Mouse (Mus musculus) limb, embryonic 10.5 days (tissue): ENCODE data around the gene Wwox. TPM values are rescaled to one million over a fixed set of nuclear protein-coding genes. Genes with fewer than 3 reads are reported as not detected.

ENCODE experiments used
- DNase-seq: peaks from one replicate; pipeline ENCODE4 v3.0.0-alpha.2; 2017; ENCODE audit warnings: low spot score
- H3K27ac ChIP-seq: fragments of 300-500 bp; sonication (generic); 2 replicates; pipeline ENCODE4 v1.5.1; 2016; ENCODE audit warnings: mild to moderate bottlenecking
- H3K27me3 ChIP-seq: fragments of 300-500 bp; sonication (generic); 2 replicates; pipeline ENCODE4 v1.6.1; 2016; ENCODE audit warnings: low read depth, mild to moderate bottlenecking; ENCODE audit not compliant: poor library complexity, severe bottlenecking
- H3K36me3 ChIP-seq: fragments of 300-500 bp; sonication (generic); 2 replicates; pipeline ENCODE4 v1.6.1; 2016; ENCODE audit warnings: mild to moderate bottlenecking, moderate library complexity
- H3K4me1 ChIP-seq: fragments of 300-500 bp; sonication (generic); 2 replicates; pipeline ENCODE4 v1.6.1; 2016
- H3K4me3 ChIP-seq: fragments of 300-500 bp; sonication (generic); 2 replicates; pipeline ENCODE4 v1.5.1; 2016; ENCODE audit warnings: mild to moderate bottlenecking, moderate library complexity
- H3K9me3 ChIP-seq: fragments of 300-500 bp; sonication (generic); replicated peaks from 2 replicates; pipeline ENCODE4 v1.6.1; 2016; ENCODE audit warnings: mild to moderate bottlenecking
- WGBS: fragments of 180-500 bp; shearing (Covaris S2); methylation state at CpG from one replicate; pipeline ENCODE4 v1.1.7; 2016; 5-methylcytosine and 5-hydroxymethylcytosine counted together
- polyA plus RNA-seq: library from polyadenylated mRNA; unstranded; fragments of >200 nt; fragmentation: Nextera tagmentation; extraction: Ambion mirVana; gene quantifications from 2 replicates; pipeline ENCODE4 v1.2.1, GENCODE M21; 2016

The Wwox gene
- polyA plus RNA-seq, 1 experiment from 2014 or later, result 8.6 TPM

DNA sequence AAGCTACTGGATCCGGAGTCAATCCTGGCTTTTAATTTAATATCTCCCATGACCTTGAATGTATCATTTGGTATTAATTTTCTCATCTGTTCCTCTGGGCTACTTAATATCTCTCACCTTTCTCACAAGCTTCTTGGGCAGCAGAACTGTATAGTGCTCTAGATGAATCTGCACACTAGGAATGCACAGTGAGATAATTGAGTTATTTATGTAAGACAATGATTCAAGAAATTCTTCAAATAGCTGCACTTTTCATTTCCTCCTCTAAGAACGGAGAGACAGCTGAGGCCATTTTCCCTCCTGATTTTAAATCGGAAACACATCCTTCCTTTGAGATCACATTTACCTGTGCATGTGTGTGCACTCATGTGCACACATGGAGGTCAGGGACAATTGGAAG, 669.9 kb downstream of the Wwox start:
- no peak overlapping the region for H3K4me3 ChIP-seq
- no peaks in the 10 kb centered on the region for H3K9me3 ChIP-seq
- no peak overlapping the region for H3K27ac ChIP-seq
- no peaks in the 10 kb centered on the region for H3K27me3 ChIP-seq
- H3K36me3 ChIP-seq, result no peaks in the 10 kb centered on the region
- 83% methylated on average over 3 of the region's 3 CpGs for WGBS
- no peak for DNase-seq
- peaks cover 17% of the 10 kb centered on the region for H3K4me1 ChIP-seq

DNA sequence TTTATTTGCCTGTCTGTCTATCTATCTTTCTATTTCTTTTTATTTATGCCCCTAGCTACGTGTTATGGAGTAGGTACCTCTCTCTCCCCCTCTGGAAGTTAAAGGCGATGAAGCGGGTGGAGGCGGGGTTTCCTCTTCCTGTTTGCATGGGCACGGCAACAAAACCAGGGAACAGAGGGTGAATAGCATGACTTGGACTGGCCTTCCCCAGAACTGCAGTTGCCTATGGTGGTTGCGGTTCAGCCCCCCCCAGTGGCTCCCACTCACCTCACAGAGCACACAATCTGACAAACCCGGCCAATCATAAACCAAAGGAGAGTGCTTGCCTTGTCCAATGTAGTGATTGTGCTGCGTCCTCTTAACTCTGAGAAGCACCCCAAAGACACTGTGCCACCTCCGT, 671.0 kb downstream of the Wwox start:
- Histone ChIP-seq H3K27me3 (no peaks in the 10 kb centered on the region), H3K27ac (no peak overlapping the region), H3K9me3 (no peaks in the 10 kb centered on the region), H3K4me3 (no peak overlapping the region), H3K36me3 (no peaks in the 10 kb centered on the region), H3K4me1 (peaks cover 20% of the 10 kb centered on the region)
- 88% methylated on average over 9 of the region's 9 CpGs for WGBS
- DNase-seq, result no peak

DNA sequence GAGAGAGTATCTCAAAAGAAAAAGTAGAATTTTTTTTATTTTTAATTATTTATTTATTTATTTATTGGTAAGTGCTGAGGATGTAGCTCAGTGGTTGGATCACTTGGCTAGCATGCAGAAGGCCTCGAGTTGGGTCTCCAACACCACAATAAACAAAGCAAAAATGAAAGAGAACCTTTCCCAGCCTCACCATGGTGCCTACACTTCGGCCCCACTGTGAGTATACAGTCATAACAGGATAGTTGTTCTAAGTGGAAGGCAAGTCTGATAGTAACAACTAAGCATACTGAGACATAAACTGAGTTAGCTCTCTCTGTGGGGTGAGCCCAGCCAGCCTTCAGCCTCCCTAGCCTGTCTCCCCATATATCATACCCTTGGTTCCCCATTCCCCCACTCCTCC, 672.6 kb downstream of the Wwox start:
- Histone ChIP-seq H3K36me3 (no peaks in the 10 kb centered on the region), H3K4me3 (no peak overlapping the region), H3K4me1 (peaks cover 11% of the 10 kb centered on the region), H3K27me3 (no peaks in the 10 kb centered on the region), H3K27ac (no peak overlapping the region), H3K9me3 (no peaks in the 10 kb centered on the region)
- 89% methylated on average over 2 of the region's 2 CpGs for WGBS
- no peak for DNase-seq

DNA sequence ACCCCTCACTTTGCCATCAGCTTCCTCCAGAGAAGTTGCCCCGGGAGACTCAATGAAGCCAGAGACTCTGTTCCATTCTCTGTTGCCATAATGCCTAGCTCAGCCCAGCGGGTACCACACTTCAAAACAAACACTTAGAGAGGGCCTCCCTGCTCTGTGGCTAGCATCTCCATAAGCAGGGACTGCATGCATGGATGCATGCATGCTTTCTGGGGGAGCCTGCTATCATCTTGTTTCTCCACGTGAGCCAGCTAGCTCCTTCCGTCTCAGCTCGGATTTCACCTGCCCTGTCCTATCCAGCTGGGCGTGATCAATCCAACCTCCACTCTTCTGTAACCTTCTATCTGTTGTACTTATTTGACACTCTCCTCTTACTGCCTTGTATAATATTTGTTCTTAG, 675.0 kb downstream of the Wwox start:
- Histone ChIP-seq H3K27ac (no peak overlapping the region), H3K9me3 (no peaks in the 10 kb centered on the region), H3K27me3 (no peaks in the 10 kb centered on the region), H3K4me1 (peaks cover 8% of the 10 kb centered on the region), H3K36me3 (no peaks in the 10 kb centered on the region), H3K4me3 (no peak overlapping the region)
- DNase-seq, result no peak
- 37% methylated on average over 6 of the region's 6 CpGs for WGBS

DNA sequence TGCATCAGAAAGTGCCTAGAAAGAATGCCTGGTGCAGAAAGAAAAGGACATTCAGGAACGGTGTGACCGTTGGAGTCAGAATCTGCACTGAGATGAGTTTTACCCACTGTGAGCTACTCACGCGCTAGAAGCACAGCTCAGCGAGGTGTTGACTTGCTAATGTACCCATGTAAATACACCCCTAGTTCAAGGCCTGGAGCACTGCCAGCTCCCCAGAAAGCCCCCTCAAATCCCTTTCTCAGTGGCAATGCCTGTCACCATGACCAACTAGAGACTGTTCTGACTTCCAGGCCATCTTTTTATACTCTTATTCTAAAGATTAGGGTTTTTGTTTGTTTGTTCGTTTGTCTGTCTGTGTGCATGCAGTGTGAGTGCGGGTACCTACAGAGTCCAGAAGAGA, 686.6 kb downstream of the Wwox start:
- WGBS, result 83% methylated on average over 7 of the region's 7 CpGs
- no peak for DNase-seq

DNA sequence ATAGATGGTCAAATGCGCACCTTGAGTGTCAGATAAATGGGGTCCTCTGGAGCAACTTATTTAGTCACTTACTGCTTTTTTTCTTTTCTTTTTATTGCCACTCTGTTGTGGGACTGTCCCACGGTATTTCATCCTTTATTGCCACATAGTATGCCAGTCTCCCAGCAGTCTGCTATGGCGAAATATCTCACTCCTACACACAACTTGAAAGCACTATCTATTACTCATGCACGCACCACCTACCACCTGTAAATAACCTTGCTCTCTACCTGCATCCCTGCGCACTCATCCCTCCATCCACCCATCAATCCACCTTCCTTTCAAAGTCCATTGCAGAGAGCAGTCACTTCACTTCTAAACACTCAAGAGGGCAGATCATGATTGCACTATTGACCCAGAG, 687.2 kb downstream of the Wwox start:
- 96% methylated on average over 5 of the region's 5 CpGs for WGBS
- Histone ChIP-seq H3K36me3 (no peaks in the 10 kb centered on the region), H3K4me3 (no peak overlapping the region), H3K27me3 (no peaks in the 10 kb centered on the region), H3K9me3 (no peaks in the 10 kb centered on the region), H3K4me1 (no peaks in the 10 kb centered on the region), H3K27ac (no peak overlapping the region)
- DNase-seq, result no peak

More for the DNA sequence above, 686.6 kb downstream of the Wwox start:
- Histone ChIP-seq H3K27me3 (no peaks in the 10 kb centered on the region), H3K4me1 (no peaks in the 10 kb centered on the region), H3K9me3 (no peaks in the 10 kb centered on the region), H3K27ac (no peak overlapping the region), H3K36me3 (no peaks in the 10 kb centered on the region), H3K4me3 (no peak overlapping the region)

- 91% methylated on average over 4 of the region's 4 CpGs for WGBS
- DNase-seq, result no peak
- Histone ChIP-seq H3K36me3 (no peaks in the 10 kb centered on the region), H3K27me3 (no peaks in the 10 kb centered on the region), H3K9me3 (no peaks in the 10 kb centered on the region), H3K4me3 (no peak overlapping the region), H3K27ac (no peak overlapping the region), H3K4me1 (peaks cover 15% of the 10 kb centered on the region)
Measured at GRCm38 (mm10) chr8:115129307-115129706, 689.9 kb downstream of the Wwox start.

DNA sequence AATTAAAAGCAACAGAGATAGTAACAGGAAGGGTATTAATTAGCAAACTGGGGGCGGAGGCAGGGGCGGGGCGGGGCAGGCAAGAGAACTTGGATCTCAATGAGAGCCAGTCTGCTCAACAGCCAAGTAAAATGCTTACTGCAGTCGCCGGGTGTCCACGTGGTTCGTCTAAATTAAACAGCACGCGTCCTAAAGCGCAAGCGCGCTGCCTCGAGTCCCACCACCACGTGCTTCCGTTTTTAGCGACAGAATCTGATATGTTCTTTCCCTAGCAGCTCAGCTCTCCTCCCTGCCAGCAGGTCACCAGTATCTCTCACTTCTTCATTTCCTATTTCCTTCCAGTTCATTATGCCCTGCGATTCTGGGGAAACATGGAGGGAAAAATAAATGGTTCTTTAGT, 693.7 kb downstream of the Wwox start:
- H3K9me3 ChIP-seq, result no peaks in the 10 kb centered on the region
- H3K27me3 ChIP-seq, result no peaks in the 10 kb centered on the region
- H3K4me3 ChIP-seq, result no peak overlapping the region
- no peak overlapping the region for H3K27ac ChIP-seq
- peaks cover 15% of the 10 kb centered on the region for H3K4me1 ChIP-seq
- H3K36me3 ChIP-seq, result no peaks in the 10 kb centered on the region
- DNase-seq, result no peak
- WGBS, result 74% methylated on average over 17 of the region's 17 CpGs

- WGBS, result 45% methylated on average over 7 of the region's 7 CpGs
- Histone ChIP-seq H3K36me3 (no peaks in the 10 kb centered on the region), H3K9me3 (no peaks in the 10 kb centered on the region), H3K4me1 (peaks cover 15% of the 10 kb centered on the region), H3K27ac (no peak overlapping the region), H3K27me3 (no peaks in the 10 kb centered on the region), H3K4me3 (no peak overlapping the region)
- no peak for DNase-seq
Measured at GRCm38 (mm10) chr8:115133711-115134218, 694.3 kb downstream of the Wwox start.

GRCm38 (mm10) chr8:115136888-115137287, 697.4 kb downstream of the Wwox start:
- no peak for DNase-seq
- Histone ChIP-seq H3K36me3 (no peaks in the 10 kb centered on the region), H3K27ac (no peak overlapping the region), H3K27me3 (no peaks in the 10 kb centered on the region), H3K4me3 (no peak overlapping the region), H3K9me3 (no peaks in the 10 kb centered on the region), H3K4me1 (peaks cover 25% of the 10 kb centered on the region)
- 91% methylated on average over 10 of the region's 10 CpGs for WGBS

DNA sequence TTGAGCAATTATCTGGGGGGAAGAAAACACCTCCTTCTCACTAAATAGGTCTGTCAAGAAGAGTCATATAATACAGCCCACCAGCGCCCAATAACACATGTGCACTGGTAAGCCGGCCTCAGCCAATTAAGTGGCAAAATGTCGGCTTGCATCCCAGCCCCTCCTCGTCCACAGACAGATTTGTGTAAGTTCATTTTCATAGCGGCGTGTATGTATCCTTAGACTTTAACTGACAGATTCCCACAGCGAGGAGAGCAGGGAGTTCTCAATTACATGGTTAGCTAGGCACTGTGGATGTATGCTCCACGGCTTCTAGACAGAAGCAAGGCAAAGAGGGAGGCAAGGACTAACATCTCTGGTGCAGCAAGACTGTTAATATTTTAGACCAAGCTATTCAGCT, 702.2 kb downstream of the Wwox start:
- H3K27ac ChIP-seq, result no peak overlapping the region
- no peak overlapping the region for H3K4me3 ChIP-seq
- no peaks in the 10 kb centered on the region for H3K9me3 ChIP-seq
- 78% methylated on average over 8 of the region's 8 CpGs for WGBS
- H3K27me3 ChIP-seq, result peaks cover 5% of the 10 kb centered on the region; the same call in 1 of the 2 replicates
- no peak for DNase-seq
- peaks cover 32% of the 10 kb centered on the region for H3K4me1 ChIP-seq
- no peaks in the 10 kb centered on the region for H3K36me3 ChIP-seq

DNA sequence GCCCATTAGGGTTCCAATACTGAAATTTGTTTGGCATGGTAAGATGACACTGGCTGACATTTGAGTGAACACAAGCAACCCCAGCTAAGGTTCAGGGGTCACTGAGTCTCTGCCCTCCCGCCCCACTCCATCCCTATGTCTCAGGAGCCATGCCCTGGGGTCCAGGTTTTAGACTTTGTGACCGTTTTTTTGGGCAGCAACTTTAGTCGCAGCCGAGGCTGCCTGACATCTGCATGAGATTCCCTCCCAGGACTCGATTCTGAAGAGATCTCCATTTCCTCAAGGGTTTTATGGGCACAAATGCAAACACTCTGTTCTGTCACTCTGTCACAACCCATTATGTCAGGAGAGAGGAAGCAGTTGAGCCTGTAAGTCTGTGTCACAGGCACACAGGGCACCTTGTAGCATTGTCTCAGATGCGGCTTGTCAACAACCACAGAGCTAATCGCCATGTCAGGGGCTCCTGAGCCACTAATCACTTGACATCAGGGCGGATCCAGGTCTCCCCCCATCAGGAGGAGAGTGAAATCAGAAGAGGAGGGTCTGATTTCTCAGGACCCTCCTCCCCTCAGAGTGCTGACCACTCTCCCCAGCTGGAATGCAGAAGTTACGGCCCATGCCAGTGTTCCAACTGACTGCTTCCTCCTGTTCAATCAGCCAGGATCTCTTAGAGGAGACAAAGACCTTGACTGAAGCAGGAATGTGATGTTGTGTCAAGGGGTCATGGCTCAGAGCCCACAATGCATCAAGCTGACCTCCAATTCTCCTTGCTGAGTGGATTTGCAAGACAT, 704.3 kb downstream of the Wwox start:
- 49% methylated on average over 9 of the region's 9 CpGs for WGBS
- no peak for DNase-seq
- Histone ChIP-seq H3K36me3 (no peaks in the 10 kb centered on the region), H3K27ac (no peak overlapping the region), H3K9me3 (no peaks in the 10 kb centered on the region), H3K4me1 (peaks cover 32% of the 10 kb centered on the region), H3K4me3 (no peak overlapping the region), H3K27me3 (peaks cover 25% of the 10 kb centered on the region)

DNA sequence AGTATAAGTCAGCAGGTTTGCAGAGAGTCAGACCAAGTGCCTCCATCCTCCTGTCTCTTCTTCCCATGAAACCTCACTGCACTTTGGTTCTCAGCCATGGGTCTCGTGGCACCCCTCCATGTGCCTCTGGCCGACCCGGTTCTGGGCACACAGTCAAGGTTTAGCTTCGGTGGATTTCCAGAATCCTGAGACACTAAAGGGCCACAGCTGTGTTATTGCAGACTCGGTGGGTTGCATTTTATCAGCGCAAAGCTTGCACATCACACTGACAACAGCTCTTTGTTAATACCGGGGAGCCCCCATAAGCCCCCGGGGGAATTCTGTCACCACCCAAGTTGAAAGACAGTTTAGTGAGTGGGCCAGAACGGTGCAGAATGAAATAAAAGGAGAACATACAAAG, 707.6 kb downstream of the Wwox start:
- Histone ChIP-seq H3K36me3 (no peaks in the 10 kb centered on the region), H3K27ac (no peak overlapping the region), H3K27me3 (peaks cover 44% of the 10 kb centered on the region), H3K4me1 (peaks cover 40% of the 10 kb centered on the region), H3K4me3 (no peak overlapping the region), H3K9me3 (no peaks in the 10 kb centered on the region)
- 87% methylated on average over 9 of the region's 9 CpGs for WGBS
- DNase-seq, result no peak
